Mouse (Mus musculus): ENCODE data around the gene Sh3tc1. TPM values are rescaled to one million over a fixed set of nuclear protein-coding genes. Genes with fewer than 3 reads are reported as not detected.

Sh3tc1 gene
- polyA plus RNA-seq, 1 experiment from 2014 or later: 2.6 TPM

GRCm38 (mm10) chr5:35672581-35672980 lies 67.2 kb downstream of the Sh3tc1 start:
- H3K27ac ChIP-seq (ENCODE audit: low read depth, low read length): peak overlapping the region; percentile 59; the same call in 1 of the 2 replicates
- H3K9ac ChIP-seq (ENCODE audit: low read depth, low read length): 0 out of 2 replicates have a peak overlapping the region, but pooled peaks have one; percentile 11
- no peak overlapping the region for H3K4me3 ChIP-seq (ENCODE audit: low read length)
- peaks cover 4% of the 10 kb centered on the region; the same call in 1 of the 2 replicates for H3K27me3 ChIP-seq (replicated peaks; ENCODE audit: control insufficient read depth, insufficient read depth, low read length)
- 60% methylated on average over 1 of the region's 1 CpGs for WGBS
- peaks cover 23% of the 10 kb centered on the region for H3K4me1 ChIP-seq (ENCODE audit: control insufficient read depth, insufficient read depth, low read depth, low read length)
- H3K36me3 ChIP-seq (ENCODE audit: control insufficient read depth, insufficient read depth, low read length): no peaks in the 10 kb centered on the region
- no peak for ATAC-seq
- H3K9me3 ChIP-seq (ENCODE audit: control insufficient read depth, low read length): no peaks in the 10 kb centered on the region
- H3K4me2 ChIP-seq (ENCODE audit: low read length): no peak overlapping the region

- no peak overlapping the region for H3K9ac ChIP-seq (ENCODE audit: low read depth, low read length)
- no peaks in the 10 kb centered on the region for H3K36me3 ChIP-seq (ENCODE audit: control insufficient read depth, insufficient read depth, low read length)
- H3K4me1 ChIP-seq (ENCODE audit: control insufficient read depth, insufficient read depth, low read depth, low read length): peaks cover 23% of the 10 kb centered on the region
- H3K27ac ChIP-seq (ENCODE audit: low read depth, low read length): peak overlapping the region; percentile 61; the same call in 1 of the 2 replicates
- no peak overlapping the region for H3K4me3 ChIP-seq (ENCODE audit: low read length)
- 53% methylated on average over 9 of the region's 9 CpGs for WGBS
- no peaks in the 10 kb centered on the region for H3K27me3 ChIP-seq (replicated peaks; ENCODE audit: control insufficient read depth, insufficient read depth, low read length)
- peak; percentile 79 for ATAC-seq
- H3K4me2 ChIP-seq (ENCODE audit: low read length): no peak overlapping the region
- no peaks in the 10 kb centered on the region for H3K9me3 ChIP-seq (ENCODE audit: control insufficient read depth, low read length)
These were observed 68.3 kb downstream of the Sh3tc1 start for GRCm38 (mm10) chr5:35671474-35671891.

- ATAC-seq: peak; percentile 41; the same call in 1 of the 2 replicates
- H3K9ac ChIP-seq (ENCODE audit: low read depth, low read length): no peak overlapping the region
- 55% methylated on average over 6 of the region's 6 CpGs for WGBS
- H3K4me3 ChIP-seq (ENCODE audit: low read length): no peak overlapping the region
- H3K4me2 ChIP-seq (ENCODE audit: low read length): no peak overlapping the region
- H3K27ac ChIP-seq (ENCODE audit: low read depth, low read length): no peak overlapping the region
- no peaks in the 10 kb centered on the region for H3K9me3 ChIP-seq (ENCODE audit: control insufficient read depth, low read length)
- no peaks in the 10 kb centered on the region for H3K27me3 ChIP-seq (replicated peaks; ENCODE audit: control insufficient read depth, insufficient read depth, low read length)
- H3K36me3 ChIP-seq (ENCODE audit: control insufficient read depth, insufficient read depth, low read length): no peaks in the 10 kb centered on the region
- peaks cover 23% of the 10 kb centered on the region for H3K4me1 ChIP-seq (ENCODE audit: control insufficient read depth, insufficient read depth, low read depth, low read length)
These were observed 69.4 kb downstream of the Sh3tc1 start for GRCm38 (mm10) chr5:35670412-35670801.

GRCm38 (mm10) chr5:35669747-35670411 lies 69.9 kb downstream of the Sh3tc1 start:
- H3K4me3 ChIP-seq (ENCODE audit: low read length): no peak overlapping the region
- H3K9me3 ChIP-seq (ENCODE audit: control insufficient read depth, low read length): no peaks in the 10 kb centered on the region
- H3K4me1 ChIP-seq (ENCODE audit: control insufficient read depth, insufficient read depth, low read depth, low read length): peaks cover 23% of the 10 kb centered on the region
- WGBS: 41% methylated on average over 11 of the region's 11 CpGs
- no peaks in the 10 kb centered on the region for H3K36me3 ChIP-seq (ENCODE audit: control insufficient read depth, insufficient read depth, low read length)
- no peaks in the 10 kb centered on the region for H3K27me3 ChIP-seq (replicated peaks; ENCODE audit: control insufficient read depth, insufficient read depth, low read length)
- no peak overlapping the region for H3K27ac ChIP-seq (ENCODE audit: low read depth, low read length)
- no peak overlapping the region for H3K4me2 ChIP-seq (ENCODE audit: low read length)
- ATAC-seq: no peak
- no peak overlapping the region for H3K9ac ChIP-seq (ENCODE audit: low read depth, low read length)

GRCm38 (mm10) chr5:35666152-35666551 lies 73.6 kb downstream of the Sh3tc1 start:
- Histone ChIP-seq H3K9ac (ENCODE audit: low read depth, low read length) (no peak overlapping the region), H3K27me3 (replicated peaks; ENCODE audit: control insufficient read depth, insufficient read depth, low read length) (no peaks in the 10 kb centered on the region), H3K27ac (ENCODE audit: low read depth, low read length) (no peak overlapping the region), H3K9me3 (ENCODE audit: control insufficient read depth, low read length) (no peaks in the 10 kb centered on the region), H3K4me2 (ENCODE audit: low read length) (no peak overlapping the region), H3K36me3 (ENCODE audit: control insufficient read depth, insufficient read depth, low read length) (no peaks in the 10 kb centered on the region), H3K4me3 (ENCODE audit: low read length) (no peak overlapping the region), H3K4me1 (ENCODE audit: control insufficient read depth, insufficient read depth, low read depth, low read length) (peaks cover 3% of the 10 kb centered on the region)
- no peak for ATAC-seq
- WGBS: 91% methylated on average over 7 of the region's 7 CpGs

GRCm38 (mm10) chr5:35662021-35662545 lies 77.7 kb downstream of the Sh3tc1 start:
- Histone ChIP-seq H3K4me3 (ENCODE audit: low read length) (no peak overlapping the region), H3K27ac (ENCODE audit: low read depth, low read length) (no peak overlapping the region), H3K36me3 (ENCODE audit: control insufficient read depth, insufficient read depth, low read length) (no peaks in the 10 kb centered on the region), H3K9ac (ENCODE audit: low read depth, low read length) (no peak overlapping the region), H3K4me2 (ENCODE audit: low read length) (no peak overlapping the region), H3K9me3 (ENCODE audit: control insufficient read depth, low read length) (no peaks in the 10 kb centered on the region), H3K27me3 (replicated peaks; ENCODE audit: control insufficient read depth, insufficient read depth, low read length) (no peaks in the 10 kb centered on the region), H3K4me1 (ENCODE audit: control insufficient read depth, insufficient read depth, low read depth, low read length) (no peaks in the 10 kb centered on the region)
- 70% methylated on average over 9 of the region's 9 CpGs for WGBS
- ATAC-seq: no peak

GRCm38 (mm10) chr5:35661210-35661609 lies 78.6 kb downstream of the Sh3tc1 start:
- Histone ChIP-seq H3K27me3 (replicated peaks; ENCODE audit: control insufficient read depth, insufficient read depth, low read length) (no peaks in the 10 kb centered on the region), H3K27ac (ENCODE audit: low read depth, low read length) (no peak overlapping the region), H3K36me3 (ENCODE audit: control insufficient read depth, insufficient read depth, low read length) (no peaks in the 10 kb centered on the region), H3K9me3 (ENCODE audit: control insufficient read depth, low read length) (no peaks in the 10 kb centered on the region), H3K4me1 (ENCODE audit: control insufficient read depth, insufficient read depth, low read depth, low read length) (no peaks in the 10 kb centered on the region), H3K9ac (ENCODE audit: low read depth, low read length) (no peak overlapping the region), H3K4me3 (ENCODE audit: low read length) (no peak overlapping the region), H3K4me2 (ENCODE audit: low read length) (no peak overlapping the region)
- 76% methylated on average over 6 of the region's 6 CpGs for WGBS
- ATAC-seq: no peak

GRCm38 (mm10) chr5:35659503-35659902 lies 80.3 kb downstream of the Sh3tc1 start:
- no peaks in the 10 kb centered on the region for H3K9me3 ChIP-seq (ENCODE audit: control insufficient read depth, low read length)
- no peak for ATAC-seq
- H3K27me3 ChIP-seq (replicated peaks; ENCODE audit: control insufficient read depth, insufficient read depth, low read length): no peaks in the 10 kb centered on the region
- H3K4me3 ChIP-seq (ENCODE audit: low read length): no peak overlapping the region
- no peak overlapping the region for H3K4me2 ChIP-seq (ENCODE audit: low read length)
- no peaks in the 10 kb centered on the region for H3K36me3 ChIP-seq (ENCODE audit: control insufficient read depth, insufficient read depth, low read length)
- H3K4me1 ChIP-seq (ENCODE audit: control insufficient read depth, insufficient read depth, low read depth, low read length): no peaks in the 10 kb centered on the region
- 66% methylated on average over 3 of the region's 3 CpGs for WGBS
- no peak overlapping the region for H3K27ac ChIP-seq (ENCODE audit: low read depth, low read length)
- H3K9ac ChIP-seq (ENCODE audit: low read depth, low read length): no peak overlapping the region

GRCm38 (mm10) chr5:35655753-35656485 lies 83.9 kb downstream of the Sh3tc1 start:
- Histone ChIP-seq H3K27ac (ENCODE audit: low read depth, low read length) (no peak overlapping the region), H3K4me3 (ENCODE audit: low read length) (no peak overlapping the region), H3K9ac (ENCODE audit: low read depth, low read length) (no peak overlapping the region), H3K4me2 (ENCODE audit: low read length) (no peak overlapping the region), H3K4me1 (ENCODE audit: control insufficient read depth, insufficient read depth, low read depth, low read length) (no peaks in the 10 kb centered on the region), H3K27me3 (replicated peaks; ENCODE audit: control insufficient read depth, insufficient read depth, low read length) (no peaks in the 10 kb centered on the region), H3K9me3 (ENCODE audit: control insufficient read depth, low read length) (no peaks in the 10 kb centered on the region), H3K36me3 (ENCODE audit: control insufficient read depth, insufficient read depth, low read length) (no peaks in the 10 kb centered on the region)
- WGBS: 91% methylated on average over 10 of the region's 10 CpGs
- ATAC-seq: no peak
